Mouse (Mus musculus) liver, embryonic 11.5 days (tissue): ENCODE results near the gene Ccdc13. TPM values are rescaled to one million over a fixed set of nuclear protein-coding genes. Genes with fewer than 3 reads are reported as not detected.

ENCODE experiments used
- ATAC-seq: fragments of 200-750 bp; cut with Nextera tagmentation; replicated peaks from 2 replicates; pipeline ENCODE4 v1.8.0; 2017; ENCODE audit warnings: moderate number of reproducible peaks, mild to moderate bottlenecking, moderate TSS enrichment, moderate library complexity; ENCODE audit not compliant: low FRiP score
- DNase-seq: peaks from one replicate; pipeline ENCODE4 v3.0.0-alpha.2; 2017; ENCODE audit warnings: low spot score
- H3K27ac ChIP-seq: fragments of 300-500 bp; sonication (generic); 2 replicates; pipeline ENCODE4 v1.5.1; 2014; ENCODE audit warnings: mild to moderate bottlenecking, low read depth, low read length, control low read depth
- H3K27me3 ChIP-seq: fragments of 300-500 bp; sonication (generic); replicated peaks from 2 replicates; pipeline ENCODE4 v1.6.1; 2014; ENCODE audit warnings: low read length, mixed read lengths; ENCODE audit not compliant: control insufficient read depth, insufficient read depth
- H3K36me3 ChIP-seq: fragments of 300-500 bp; sonication (generic); 2 replicates; pipeline ENCODE4 v1.6.1; 2014; ENCODE audit warnings: mild to moderate bottlenecking, low read length, moderate library complexity, mixed read lengths; ENCODE audit not compliant: control insufficient read depth, insufficient read depth
- H3K4me1 ChIP-seq: fragments of 300-500 bp; sonication (generic); replicated peaks from 2 replicates; pipeline ENCODE4 v1.6.1; 2014; ENCODE audit warnings: low read length, mixed read lengths; ENCODE audit not compliant: control insufficient read depth, insufficient read depth
- H3K4me2 ChIP-seq: fragments of 300-500 bp; sonication (generic); 2 replicates; pipeline ENCODE4 v1.6.1; 2014; ENCODE audit warnings: mild to moderate bottlenecking, control low read depth, moderate library complexity
- H3K4me3 ChIP-seq: fragments of 300-500 bp; sonication (generic); 2 replicates; pipeline ENCODE4 v1.5.1; 2014; ENCODE audit warnings: low read depth, low read length, control low read depth
- H3K9ac ChIP-seq: fragments of 300-500 bp; sonication (generic); 2 replicates; pipeline ENCODE4 v1.6.1; 2014; ENCODE audit warnings: low read depth, low read length, control low read depth
- H3K9me3 ChIP-seq: fragments of 300-500 bp; sonication (generic); 2 replicates; pipeline ENCODE4 v1.6.1; 2016; ENCODE audit warnings: low read length, inconsistent platforms, mixed read lengths; ENCODE audit not compliant: control insufficient read depth
- WGBS: fragments of 180-500 bp; shearing (Covaris S2); extraction: QIAGEN DNeasy Blood & Tissue Kit; methylation state at CpG from one replicate; pipeline ENCODE4 v1.1.7; 2014; 5-methylcytosine and 5-hydroxymethylcytosine counted together
- polyA plus RNA-seq: library from polyadenylated mRNA; unstranded; fragments of >200 nt; fragmentation: Nextera tagmentation; extraction: Ambion mirVana; gene quantifications from 2 replicates; pipeline ENCODE4 v1.2.1, GENCODE M21; 2014

Gene Ccdc13
- polyA plus RNA-seq, 1 experiment from 2014 or later = 0.49 TPM

DNA sequence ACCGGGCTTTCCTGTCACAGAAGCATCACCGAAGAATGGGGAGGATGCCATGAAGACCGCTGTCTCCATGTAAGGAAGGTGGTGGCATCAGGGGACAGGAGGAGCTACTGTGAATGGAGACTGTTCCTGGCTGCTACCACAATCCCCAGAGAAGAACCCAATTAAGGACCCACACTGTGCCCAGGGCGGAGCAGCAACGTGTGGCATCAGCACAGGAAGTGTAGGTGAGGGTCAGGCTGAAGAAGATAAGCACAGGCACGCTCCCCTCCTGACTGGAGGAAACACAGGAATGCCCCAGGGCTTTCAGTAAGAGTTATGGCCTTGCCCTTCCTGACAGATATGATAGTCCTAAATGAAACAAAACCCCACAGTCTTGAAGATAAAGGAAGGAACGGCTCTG is 36.5 kb downstream of the Ccdc13 start:
- no peaks in the 10 kb centered on the region for H3K36me3 ChIP-seq
- H3K9ac ChIP-seq = no peak overlapping the region
- H3K4me1 ChIP-seq = 0 out of 2 replicates have a peak, but pooled peaks cover 2% of the 10 kb centered on the region
- H3K9me3 ChIP-seq = no peaks in the 10 kb centered on the region
- H3K4me2 ChIP-seq = no peak overlapping the region
- no peak overlapping the region for H3K4me3 ChIP-seq
- ATAC-seq = no peak
- H3K27me3 ChIP-seq = no peaks in the 10 kb centered on the region
- no peak for DNase-seq
- H3K27ac ChIP-seq = no peak overlapping the region
- WGBS = 39% methylated on average over 7 of the region's 7 CpGs

DNA sequence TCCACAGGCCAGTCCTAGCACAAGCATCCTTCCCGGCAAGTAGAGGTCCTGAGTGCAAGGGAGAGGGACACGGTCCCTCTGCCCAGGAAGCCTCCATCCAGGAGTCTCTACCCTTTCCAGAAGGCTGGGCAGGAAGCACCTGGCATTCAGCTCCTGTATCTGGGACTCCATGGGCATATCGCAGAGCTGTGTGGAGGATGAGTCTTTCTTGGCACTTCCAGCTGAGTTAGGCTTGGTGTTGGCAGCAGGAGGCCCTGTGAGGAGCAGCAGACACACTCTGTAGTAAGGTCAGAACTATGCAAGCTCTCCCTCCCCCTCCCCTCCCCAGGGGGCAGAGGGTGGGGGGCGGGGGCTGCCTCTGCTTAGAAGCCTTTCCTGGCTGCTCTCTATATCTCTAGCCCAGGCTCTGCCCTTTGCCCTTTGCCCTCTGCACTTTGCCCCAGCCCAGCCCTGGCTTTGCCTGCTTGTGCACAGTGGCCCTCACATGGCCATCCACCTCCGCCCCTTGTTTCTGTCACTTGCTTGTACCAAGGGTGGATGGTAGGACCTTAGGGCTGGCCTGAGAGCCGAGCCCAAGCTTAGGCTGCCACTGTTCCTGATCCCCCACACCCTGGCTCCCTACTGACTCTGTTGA is 40.3 kb downstream of the Ccdc13 start:
- Histone ChIP-seq H3K27ac (no peak overlapping the region), H3K4me1 (0 out of 2 replicates have a peak, but pooled peaks cover 2% of the 10 kb centered on the region), H3K27me3 (no peaks in the 10 kb centered on the region; the same call in 1 of the 2 replicates), H3K9ac (no peak overlapping the region), H3K4me2 (no peak overlapping the region), H3K9me3 (no peaks in the 10 kb centered on the region), H3K4me3 (no peak overlapping the region), H3K36me3 (no peaks in the 10 kb centered on the region)
- WGBS = 51% methylated on average over 6 of the region's 6 CpGs
- ATAC-seq = 0 out of 2 replicates have a peak, but pooled peaks have one; percentile 46
- DNase-seq = no peak

DNA sequence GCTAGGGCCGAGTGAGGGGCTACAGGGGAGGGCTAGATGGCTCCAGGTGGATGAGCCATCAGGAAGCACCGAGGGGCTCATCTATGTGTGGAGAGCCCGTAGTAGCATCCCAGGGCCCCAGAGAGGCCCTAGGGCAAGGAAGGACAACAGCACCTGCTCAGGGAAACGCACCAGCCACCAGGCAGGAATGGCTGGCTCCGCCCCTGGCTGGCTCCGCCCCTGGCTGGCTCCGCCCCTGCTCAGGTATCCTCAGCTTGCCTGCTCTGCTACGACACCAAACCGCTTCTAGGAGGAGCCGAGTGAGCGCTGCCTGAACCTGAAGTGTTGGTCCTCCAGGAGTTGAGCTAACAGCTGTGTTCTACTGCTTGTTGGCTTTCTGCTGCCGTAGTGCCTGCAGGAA is 41.5 kb downstream of the Ccdc13 start:
- Histone ChIP-seq H3K4me2 (no peak overlapping the region), H3K36me3 (no peaks in the 10 kb centered on the region), H3K27me3 (no peaks in the 10 kb centered on the region; the same call in 1 of the 2 replicates), H3K9me3 (no peaks in the 10 kb centered on the region), H3K4me3 (no peak overlapping the region), H3K4me1 (0 out of 2 replicates have a peak, but pooled peaks cover 1% of the 10 kb centered on the region), H3K27ac (no peak overlapping the region), H3K9ac (no peak overlapping the region)
- ATAC-seq = no peak
- 21% methylated on average over 12 of the region's 12 CpGs for WGBS
- DNase-seq = no peak

DNA sequence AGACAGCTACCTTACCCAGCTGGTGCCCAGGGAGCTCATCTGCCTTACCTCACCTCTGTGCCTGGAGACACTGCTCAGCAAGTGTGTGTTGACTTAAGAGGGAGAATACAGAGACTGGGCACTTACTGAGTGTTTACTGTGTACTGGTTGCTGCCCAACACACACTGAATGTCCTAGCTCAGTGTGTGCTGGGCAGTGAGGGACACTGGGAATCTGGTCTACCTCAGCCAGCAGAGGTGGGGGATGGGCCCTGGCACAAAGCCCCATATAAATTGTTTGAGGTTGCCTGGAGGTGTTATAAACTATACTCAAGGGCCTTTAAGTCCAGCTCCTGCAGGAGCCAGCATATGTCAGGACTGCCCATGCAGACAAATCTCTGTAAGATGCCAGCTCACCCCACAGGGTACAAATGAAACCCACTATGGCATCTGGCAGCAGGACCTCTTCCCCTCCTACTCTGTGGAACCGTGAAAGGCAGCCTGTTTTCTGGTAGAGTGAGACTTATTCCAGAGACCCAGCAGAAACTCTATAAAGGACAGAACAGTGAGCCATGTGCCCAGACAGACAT is 44.2 kb downstream of the Ccdc13 start:
- Histone ChIP-seq H3K4me2 (no peak overlapping the region), H3K9ac (no peak overlapping the region), H3K9me3 (no peaks in the 10 kb centered on the region), H3K4me3 (no peak overlapping the region), H3K27me3 (no peaks in the 10 kb centered on the region; the same call in 1 of the 2 replicates), H3K4me1 (no peaks in the 10 kb centered on the region), H3K36me3 (no peaks in the 10 kb centered on the region), H3K27ac (no peak overlapping the region)
- ATAC-seq = no peak
- no peak for DNase-seq
- WGBS = 45% methylated on average over 1 of the region's 1 CpGs

DNA sequence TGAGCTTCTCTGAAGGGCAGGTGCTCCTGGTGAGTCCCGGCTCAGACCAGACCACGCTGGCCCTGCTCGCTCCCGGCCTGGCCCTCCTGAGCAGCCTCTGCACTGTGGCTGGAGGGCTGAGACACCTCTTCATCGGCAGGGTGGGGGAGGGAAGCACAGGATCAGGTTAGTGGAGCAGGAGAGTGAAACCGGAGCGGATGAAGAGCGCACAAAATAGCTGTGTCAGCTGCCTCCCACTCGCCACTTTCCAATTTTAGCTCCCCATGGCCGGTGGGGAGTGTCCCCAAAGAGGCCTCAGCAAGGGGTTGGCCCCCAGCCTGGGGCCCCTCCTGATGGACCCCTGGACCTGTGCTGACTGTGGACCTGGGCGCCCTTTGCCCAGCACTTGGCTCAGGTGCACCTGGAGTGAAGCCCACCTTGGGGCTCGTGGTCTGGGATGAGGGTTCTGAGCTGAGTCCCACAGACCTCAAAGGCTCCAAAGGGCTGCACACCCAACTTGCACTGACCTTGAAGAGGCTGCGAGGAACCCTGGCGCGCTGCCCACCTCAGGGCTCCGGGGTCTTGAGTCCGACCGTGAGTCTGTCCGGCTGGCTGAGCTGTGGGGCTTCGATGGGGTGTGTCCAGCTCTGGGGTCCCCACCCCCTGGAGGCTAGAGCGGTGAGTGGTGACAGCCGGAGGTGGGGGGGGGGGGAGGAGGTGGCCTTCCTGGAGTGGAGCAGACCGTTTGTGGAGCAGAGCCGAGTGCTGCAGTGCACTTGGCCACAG is 47.3 kb downstream of the Ccdc13 start, which contains the start of gene Hhatl:
Gene Hhatl, minus strand, starts transcription at position 751 of the 765 bp plus-strand sequence.
- DNase-seq (no peak), ATAC-seq (no peak)
- H3K4me1 ChIP-seq = no peaks in the 10 kb centered on the region
- H3K27ac ChIP-seq = no peak within 1 kb of the TSS
- no peak within 1 kb of the TSS for H3K4me2 ChIP-seq
- H3K4me3 ChIP-seq = no peak within 1 kb of the TSS
- no peaks in the 10 kb centered on the region; the same call in 1 of the 2 replicates for H3K27me3 ChIP-seq
- H3K9me3 ChIP-seq = no peaks in the 10 kb centered on the region
- no peak within 1 kb of the TSS for H3K9ac ChIP-seq
- 54% methylated on average over 24 of the region's 24 CpGs for WGBS
- no peaks in the 10 kb centered on the region for H3K36me3 ChIP-seq

DNA sequence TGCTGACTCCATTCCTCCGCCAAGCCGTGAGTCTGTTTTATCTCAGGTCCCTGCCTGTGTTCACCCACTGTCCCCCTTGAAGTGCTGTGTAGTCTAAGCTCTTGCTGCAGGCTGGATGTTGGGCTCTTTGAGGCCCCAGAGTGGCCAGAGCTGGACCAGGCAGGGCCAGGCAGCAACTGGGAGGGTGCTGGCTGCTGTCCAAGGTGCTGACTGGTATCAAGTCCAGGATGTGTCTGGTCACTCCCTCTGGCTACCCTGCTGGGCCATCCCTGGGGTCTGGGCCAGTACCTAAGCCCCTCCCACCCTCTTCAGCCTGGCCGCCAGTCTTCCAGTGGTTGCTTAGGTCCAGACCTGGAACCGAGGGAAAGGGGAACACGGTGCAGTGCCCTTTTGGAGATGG is 48.1 kb downstream of the Ccdc13 start:
- Histone ChIP-seq H3K27ac (no peak overlapping the region), H3K9ac (no peak overlapping the region), H3K4me1 (no peaks in the 10 kb centered on the region), H3K9me3 (no peaks in the 10 kb centered on the region), H3K27me3 (no peaks in the 10 kb centered on the region), H3K4me2 (no peak overlapping the region), H3K4me3 (no peak overlapping the region), H3K36me3 (no peaks in the 10 kb centered on the region)
- 24% methylated on average over 5 of the region's 5 CpGs for WGBS
- no peak for ATAC-seq
- peak; percentile 63 for DNase-seq

DNA sequence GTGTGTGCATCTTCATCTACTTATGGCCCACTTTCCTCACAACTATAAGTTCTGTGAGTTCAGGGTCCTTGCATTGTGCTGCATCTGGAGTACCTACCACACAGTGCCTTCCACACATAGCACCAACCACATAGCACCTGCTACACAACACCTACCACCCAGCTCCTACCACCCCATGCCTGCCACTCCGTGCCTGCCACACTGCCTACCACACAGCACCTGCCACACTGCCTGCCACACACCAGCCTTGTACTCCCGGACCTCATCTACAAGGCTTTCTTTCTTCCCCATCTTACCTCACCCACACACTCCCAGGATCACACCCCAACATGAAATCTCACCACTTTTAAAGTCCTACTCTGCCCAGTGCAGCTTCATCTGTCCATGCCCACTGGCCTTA is 52.9 kb downstream of the Ccdc13 start:
- no peak overlapping the region for H3K27ac ChIP-seq
- H3K27me3 ChIP-seq = no peaks in the 10 kb centered on the region; the same call in 1 of the 2 replicates
- no peak overlapping the region for H3K4me3 ChIP-seq
- no peak overlapping the region for H3K9ac ChIP-seq
- 69% methylated on average over 2 of the region's 2 CpGs for WGBS
- ATAC-seq (no peak), DNase-seq (no peak)
- no peaks in the 10 kb centered on the region for H3K36me3 ChIP-seq
- H3K4me2 ChIP-seq = no peak overlapping the region
- H3K9me3 ChIP-seq = no peaks in the 10 kb centered on the region
- no peaks in the 10 kb centered on the region for H3K4me1 ChIP-seq

DNA sequence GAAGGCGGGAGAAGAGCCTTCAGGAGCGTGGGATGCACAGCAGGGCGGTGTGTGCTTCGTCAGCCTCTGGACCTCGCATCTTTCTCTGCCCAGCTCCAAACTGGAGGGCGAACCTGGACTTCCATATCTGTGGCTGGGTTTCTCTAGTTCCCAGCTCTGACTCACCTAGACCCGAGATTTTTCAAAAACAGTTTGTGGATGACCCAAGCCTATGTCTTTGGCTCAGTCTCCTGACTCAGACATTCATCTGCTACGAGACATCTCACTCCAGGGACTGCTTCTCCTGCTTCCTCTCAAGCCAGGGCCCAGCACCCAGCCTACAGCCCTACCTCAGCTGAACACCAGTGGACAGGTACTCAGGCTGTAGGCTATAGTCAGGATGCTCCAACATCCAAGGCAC is 54.0 kb downstream of the Ccdc13 start:
- no peak overlapping the region for H3K27ac ChIP-seq
- H3K4me3 ChIP-seq = no peak overlapping the region
- no peak overlapping the region for H3K9ac ChIP-seq
- no peak overlapping the region for H3K4me2 ChIP-seq
- H3K36me3 ChIP-seq = no peaks in the 10 kb centered on the region
- 72% methylated on average over 8 of the region's 8 CpGs for WGBS
- no peak for DNase-seq
- H3K9me3 ChIP-seq = no peaks in the 10 kb centered on the region
- no peaks in the 10 kb centered on the region; the same call in 1 of the 2 replicates for H3K27me3 ChIP-seq
- no peaks in the 10 kb centered on the region for H3K4me1 ChIP-seq
- ATAC-seq = no peak
